Mouse (Mus musculus) frontal cortex, postnatal 14 days (tissue): ENCODE results near the gene Pnrc2.

Experiments used
- DNase-seq, 2 experiments: peaks; one replicate each; pipeline ENCODE4 v3.0.0; 2022; ENCODE audit warnings: low spot score in 2 of 2

Gene Pnrc2

DNA sequence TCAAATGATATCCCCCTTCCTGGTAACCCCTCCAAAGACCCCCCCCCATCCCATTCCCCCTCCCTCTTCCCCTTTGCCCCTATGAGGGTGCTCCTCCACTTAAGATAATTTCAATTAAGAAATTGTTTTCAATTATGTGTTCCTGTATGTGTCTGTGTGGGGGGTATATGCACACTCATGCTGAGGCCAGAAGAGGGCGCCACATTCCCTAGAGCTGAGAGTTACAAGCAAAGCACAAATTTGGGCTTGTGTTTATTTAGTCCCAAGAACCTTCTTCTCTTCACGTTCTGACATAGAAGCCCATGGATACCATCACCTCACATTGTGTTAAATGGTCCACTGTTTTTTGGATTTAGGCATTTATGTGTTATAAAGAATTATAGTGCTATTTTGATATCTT, 50.4 kb downstream of the Pnrc2 start:
- DNase-seq = no peak

DNA sequence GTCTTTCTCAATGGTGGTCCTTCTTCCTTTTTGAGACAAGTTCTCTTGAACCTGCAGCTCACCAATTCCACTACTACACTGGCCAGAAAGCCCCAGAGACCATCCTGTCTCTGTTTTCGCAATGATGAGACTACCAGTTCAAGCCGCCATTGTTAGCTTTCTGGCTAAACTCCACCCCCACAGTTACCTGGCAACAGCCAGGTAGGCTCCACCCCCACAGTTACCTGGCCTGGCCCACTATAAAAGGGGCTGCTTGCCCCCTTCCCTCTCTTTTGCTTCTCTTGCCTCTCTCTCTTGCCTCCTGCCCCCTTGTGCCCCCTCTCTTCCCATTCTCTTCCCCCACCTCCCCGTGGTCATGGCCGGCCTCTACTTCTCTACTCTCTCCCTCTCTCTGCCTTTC, 51.9 kb downstream of the Pnrc2 start:
- no peak for DNase-seq
